Mouse (Mus musculus) ES-E14 (cell line): ENCODE measurements around the gene Rapgef6.

Experiments
- CHD2 ChIP-seq: IDR thresholded peaks from 2 replicates; pipeline ENCODE4 v1.6.1; 2014; ENCODE audit warnings: mild to moderate bottlenecking, low read depth, low read length, inconsistent platforms
- HCFC1 ChIP-seq: IDR thresholded peaks from 2 replicates; pipeline ENCODE4 v1.6.1; 2012; ENCODE audit warnings: low read length, inconsistent platforms, borderline replicate concordance; ENCODE audit not compliant: insufficient read depth
- ZC3H11A ChIP-seq: IDR thresholded peaks from 2 replicates; pipeline ENCODE4 v1.6.1; 2012; ENCODE audit warnings: low read depth, mild to moderate bottlenecking, inconsistent platforms, low read length, borderline replicate concordance
- ZNF384 ChIP-seq: IDR thresholded peaks from 2 replicates; pipeline ENCODE4 v1.6.1; 2012; ENCODE audit warnings: low read depth, low read length, inconsistent platforms

GRCm38 (mm10) chr11:54621725-54622124, 99.1 kb downstream of the Rapgef6 start:
- no peak for TF ChIP-seq CHD2
- no peak for TF ChIP-seq ZNF384
- no peak for TF ChIP-seq ZC3H11A
- TF ChIP-seq HCFC1, result no peak
